Mouse (Mus musculus): ENCODE measurements around the gene Cds1. TPM values are rescaled to one million over a fixed set of nuclear protein-coding genes. Genes with fewer than 3 reads are reported as not detected.
"Not testable (repeated sequence)": the region's sequence is repeated elsewhere in the genome, so short reads cannot be mapped to it uniquely, and the experiment has no call there.

Cds1 gene
- polyA plus RNA-seq, 1 experiment from 2014 or later = 0.45 TPM

DNA sequence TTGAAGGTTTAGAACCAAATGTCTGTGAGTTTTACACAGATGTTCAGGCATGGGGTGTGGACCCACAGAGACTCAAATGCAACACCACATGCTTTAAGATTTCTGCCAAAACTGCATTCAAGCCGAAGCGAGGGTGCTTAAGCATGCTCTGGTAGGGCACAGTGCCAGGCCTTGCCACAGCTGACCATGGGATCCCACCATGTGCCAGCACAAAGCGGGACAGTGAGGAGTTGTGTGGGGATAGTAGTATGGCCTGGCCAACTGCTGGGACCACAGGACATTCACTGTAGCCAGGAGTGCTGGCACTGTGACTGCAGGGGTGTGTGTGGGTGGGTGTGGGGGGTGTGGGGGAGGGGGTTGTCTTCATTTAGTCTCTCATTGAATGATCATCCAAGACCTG lies 64.0 kb downstream of the Cds1 start:
- 0 out of 2 replicates have a peak, but pooled peaks cover 5% of the 10 kb centered on the region for H3K36me3 ChIP-seq (replicated peaks)
- no peaks in the 10 kb centered on the region for H3K9me3 ChIP-seq (replicated peaks)

DNA sequence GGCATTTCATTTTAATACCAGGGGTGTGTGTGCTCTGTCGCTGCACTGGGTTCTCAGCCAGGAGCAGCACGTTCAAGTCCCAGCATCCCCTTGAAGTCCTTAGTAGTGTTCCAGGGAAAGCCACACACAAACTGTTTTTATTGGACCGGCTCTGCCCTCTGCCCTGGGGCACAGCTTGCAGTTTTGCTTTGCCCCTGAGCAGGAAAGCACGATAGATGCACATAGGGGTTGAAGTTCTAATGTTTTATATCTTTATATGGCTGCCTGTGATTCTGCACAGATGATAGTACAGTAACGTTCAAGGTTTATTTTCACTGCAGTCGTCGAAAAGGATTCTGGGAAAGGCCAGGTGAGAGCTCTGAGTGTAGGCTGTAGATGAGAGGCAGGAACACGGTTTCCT lies 65.2 kb downstream of the Cds1 start:
- Histone ChIP-seq H3K4me3 (replicated peaks) (no peak overlapping the region), H3K9me3 (replicated peaks) (no peaks in the 10 kb centered on the region), H3K27me3 (peaks cover 16% of the 10 kb centered on the region; the same call in 1 of the 2 replicates), H3K4me2 (no peak overlapping the region), H3K9ac (no peak overlapping the region), H3K4me1 (replicated peaks) (peaks cover 11% of the 10 kb centered on the region; the same call in 1 of the 2 replicates), H3K36me3 (replicated peaks) (peaks cover 12% of the 10 kb centered on the region; the same call in 1 of the 2 replicates), H3K27ac (replicated peaks) (no peak overlapping the region)
- 65% methylated on average over 8 of the region's 8 CpGs for WGBS (ENCODE audit: insufficient replicate concordance)
- ATAC-seq (ENCODE audit: insufficient read depth) = no peak

More for the DNA sequence above, 64.0 kb downstream of the Cds1 start:
- Histone ChIP-seq H3K4me2 (no peak overlapping the region), H3K4me3 (replicated peaks) (no peak overlapping the region), H3K9ac (no peak overlapping the region), H3K27ac (replicated peaks) (no peak overlapping the region), H3K4me1 (replicated peaks) (peaks cover 11% of the 10 kb centered on the region; the same call in 1 of the 2 replicates), H3K27me3 (peaks cover 16% of the 10 kb centered on the region; the same call in 1 of the 2 replicates)
- ATAC-seq (ENCODE audit: insufficient read depth) = no peak
- 66% methylated on average over 3 of the region's 3 CpGs for WGBS (ENCODE audit: insufficient replicate concordance)

GRCm38 (mm10) chr5:101832042-101832441 lies 67.1 kb downstream of the Cds1 start:
- no peak for ATAC-seq (ENCODE audit: insufficient read depth)
- Histone ChIP-seq H3K9me3 (replicated peaks) (no peaks in the 10 kb centered on the region), H3K4me1 (replicated peaks) (peaks cover 1% of the 10 kb centered on the region; the same call in 1 of the 2 replicates), H3K9ac (no peak overlapping the region), H3K36me3 (replicated peaks) (peaks cover 28% of the 10 kb centered on the region; the same call in 1 of the 2 replicates), H3K27ac (replicated peaks) (no peak overlapping the region), H3K27me3 (peaks cover 7% of the 10 kb centered on the region; the same call in 1 of the 2 replicates), H3K4me2 (no peak overlapping the region), H3K4me3 (replicated peaks) (no peak overlapping the region)
- 76% methylated on average over 6 of the region's 6 CpGs for WGBS (ENCODE audit: insufficient replicate concordance)

DNA sequence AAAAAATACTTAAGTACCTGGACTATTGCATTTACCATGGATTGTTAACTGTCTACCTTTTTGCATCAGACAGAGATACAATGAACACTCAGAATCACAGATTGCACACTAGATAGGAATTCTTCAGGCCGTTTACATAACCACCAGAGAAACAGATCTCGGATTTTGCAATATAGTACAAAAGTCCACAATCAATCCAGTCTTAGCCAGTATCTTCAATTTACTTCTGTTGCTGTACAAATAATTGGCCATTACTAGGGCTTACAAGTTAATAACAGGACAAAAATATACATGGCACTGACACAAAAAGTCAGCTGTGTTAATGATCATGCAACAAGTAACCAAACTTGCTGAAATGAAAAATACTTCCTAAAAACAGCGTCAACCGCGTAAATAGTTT lies 68.1 kb downstream of the Cds1 start:
- Histone ChIP-seq H3K4me3 (replicated peaks) (no peak overlapping the region), H3K9me3 (replicated peaks) (no peaks in the 10 kb centered on the region), H3K4me1 (replicated peaks) (no peaks in the 10 kb centered on the region), H3K36me3 (replicated peaks) (peaks cover 35% of the 10 kb centered on the region; the same call in 1 of the 2 replicates), H3K4me2 (no peak overlapping the region), H3K9ac (no peak overlapping the region), H3K27ac (replicated peaks) (no peak overlapping the region), H3K27me3 (no peaks in the 10 kb centered on the region)
- ATAC-seq (ENCODE audit: insufficient read depth) = no peak
- 76% methylated on average over 5 of the region's 5 CpGs for WGBS (ENCODE audit: insufficient replicate concordance)

DNA sequence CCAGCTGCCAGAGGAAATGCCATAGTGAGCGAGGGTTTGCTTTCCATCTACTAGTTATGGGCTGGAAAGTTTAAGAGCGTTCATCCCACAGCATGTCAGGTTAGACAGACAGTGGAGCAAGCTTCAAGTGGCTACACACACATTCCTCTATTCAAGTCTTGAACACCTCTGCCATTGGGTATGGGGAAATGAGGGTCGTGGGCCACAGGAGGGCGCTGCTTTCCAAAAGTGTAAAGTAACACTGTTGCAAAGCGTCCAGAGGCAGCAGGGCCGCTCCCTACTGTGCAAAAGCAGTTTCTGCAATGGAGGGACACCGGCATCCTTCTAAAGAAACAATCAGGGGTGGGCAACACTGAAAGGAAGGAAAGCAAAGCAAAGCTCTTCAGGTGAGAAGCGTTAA lies 68.9 kb downstream of the Cds1 start:
- H3K4me1 ChIP-seq (replicated peaks) = no peaks in the 10 kb centered on the region
- 73% methylated on average over 8 of the region's 8 CpGs for WGBS (ENCODE audit: insufficient replicate concordance)
- H3K36me3 ChIP-seq (replicated peaks) = peaks cover 37% of the 10 kb centered on the region; the same call in 1 of the 2 replicates
- H3K27me3 ChIP-seq = no peaks in the 10 kb centered on the region
- H3K4me2 ChIP-seq = no peak overlapping the region
- H3K9me3 ChIP-seq (replicated peaks) = no peaks in the 10 kb centered on the region
- H3K9ac ChIP-seq = no peak overlapping the region
- no peak overlapping the region for H3K4me3 ChIP-seq (replicated peaks)
- ATAC-seq (ENCODE audit: insufficient read depth) = no peak
- no peak overlapping the region for H3K27ac ChIP-seq (replicated peaks)

GRCm38 (mm10) chr5:101836221-101836620 lies 71.3 kb downstream of the Cds1 start:
- peaks cover 51% of the 10 kb centered on the region for H3K36me3 ChIP-seq (replicated peaks)
- no peaks in the 10 kb centered on the region for H3K9me3 ChIP-seq (replicated peaks)
- no peak overlapping the region for H3K9ac ChIP-seq
- no peaks in the 10 kb centered on the region for H3K4me1 ChIP-seq (replicated peaks)
- no peak overlapping the region for H3K4me2 ChIP-seq
- no peaks in the 10 kb centered on the region for H3K27me3 ChIP-seq
- WGBS (ENCODE audit: insufficient replicate concordance) = 84% methylated on average over 11 of the region's 11 CpGs
- no peak for ATAC-seq (ENCODE audit: insufficient read depth)
- no peak overlapping the region for H3K4me3 ChIP-seq (replicated peaks)
- H3K27ac ChIP-seq (replicated peaks) = no peak overlapping the region

GRCm38 (mm10) chr5:101837605-101838004 lies 72.7 kb downstream of the Cds1 start:
- H3K27ac ChIP-seq (replicated peaks); H3K4me3 ChIP-seq (replicated peaks); H3K9me3 ChIP-seq (replicated peaks); H3K27me3 ChIP-seq; H3K4me2 ChIP-seq; H3K9ac ChIP-seq; ATAC-seq (ENCODE audit: insufficient read depth); H3K4me1 ChIP-seq (replicated peaks): not testable (repeated sequence)
- peaks cover 65% of the 10 kb centered on the region for H3K36me3 ChIP-seq (replicated peaks)
- WGBS (ENCODE audit: insufficient replicate concordance) = 79% methylated on average over 2 of the region's 2 CpGs

DNA sequence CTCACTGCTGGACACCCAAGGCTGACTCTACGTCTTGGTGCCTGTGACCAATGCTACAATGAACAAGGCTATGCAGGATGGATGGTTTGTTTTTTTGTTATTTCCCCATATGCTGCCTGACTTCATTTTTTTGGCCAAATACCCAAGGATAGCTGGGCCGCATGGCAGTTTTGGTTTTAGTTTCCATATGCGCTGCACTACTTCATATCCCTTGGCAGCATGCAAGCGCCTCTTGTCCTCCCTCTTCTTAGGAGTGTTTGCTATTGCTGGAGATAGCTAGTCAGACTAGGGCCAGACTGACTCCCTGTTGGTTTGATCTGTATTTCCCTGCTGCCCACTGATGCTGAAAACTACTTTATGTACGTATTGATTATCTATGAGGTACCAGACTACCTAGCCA lies 75.5 kb downstream of the Cds1 start:
- Histone ChIP-seq H3K9me3 (replicated peaks) (no peaks in the 10 kb centered on the region), H3K27me3 (no peaks in the 10 kb centered on the region), H3K27ac (replicated peaks) (no peak overlapping the region), H3K4me3 (replicated peaks) (no peak overlapping the region), H3K9ac (no peak overlapping the region), H3K4me1 (replicated peaks) (no peaks in the 10 kb centered on the region), H3K36me3 (replicated peaks) (peaks cover 78% of the 10 kb centered on the region), H3K4me2 (no peak overlapping the region)
- ATAC-seq (ENCODE audit: insufficient read depth) = no peak
- 90% methylated on average over 5 of the region's 5 CpGs for WGBS (ENCODE audit: insufficient replicate concordance)

GRCm38 (mm10) chr5:101845011-101845410 lies 80.1 kb downstream of the Cds1 start:
- H3K4me2 ChIP-seq = no peak overlapping the region
- H3K36me3 ChIP-seq (replicated peaks) = peaks cover 95% of the 10 kb centered on the region
- H3K9me3 ChIP-seq (replicated peaks) = no peaks in the 10 kb centered on the region
- ATAC-seq (ENCODE audit: insufficient read depth) = no peak
- no peaks in the 10 kb centered on the region for H3K27me3 ChIP-seq
- H3K27ac ChIP-seq (replicated peaks) = no peak overlapping the region
- H3K4me1 ChIP-seq (replicated peaks) = peaks cover 11% of the 10 kb centered on the region
- no peak overlapping the region for H3K4me3 ChIP-seq (replicated peaks)
- H3K9ac ChIP-seq = no peak overlapping the region
- WGBS (ENCODE audit: insufficient replicate concordance) = 88% methylated on average over 14 of the region's 14 CpGs

DNA sequence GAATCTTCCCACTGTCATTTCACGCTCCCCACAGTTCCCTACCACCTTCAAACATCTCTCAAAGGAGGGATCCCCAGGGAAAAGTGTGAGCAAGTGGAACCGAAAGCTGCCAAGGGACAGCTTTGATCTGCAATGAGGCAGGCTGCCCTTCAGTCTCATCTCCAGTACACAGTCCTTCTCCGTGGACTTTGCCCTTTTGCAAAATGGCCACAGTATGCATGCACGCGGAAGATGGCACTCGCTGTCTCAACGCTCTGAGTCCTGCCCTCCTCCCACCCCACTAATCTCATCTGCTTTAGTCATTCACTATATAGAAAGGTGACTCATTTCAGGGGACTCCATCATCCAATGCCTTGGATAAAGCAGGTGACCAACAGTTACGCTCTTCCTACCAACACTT lies 81.0 kb downstream of the Cds1 start:
- no peaks in the 10 kb centered on the region for H3K27me3 ChIP-seq
- no peak overlapping the region for H3K4me2 ChIP-seq
- H3K27ac ChIP-seq (replicated peaks) = no peak overlapping the region
- no peak overlapping the region for H3K4me3 ChIP-seq (replicated peaks)
- peaks cover 93% of the 10 kb centered on the region for H3K36me3 ChIP-seq (replicated peaks)
- H3K9me3 ChIP-seq (replicated peaks) = no peaks in the 10 kb centered on the region
- H3K9ac ChIP-seq = no peak overlapping the region
- no peak for ATAC-seq (ENCODE audit: insufficient read depth)
- WGBS (ENCODE audit: insufficient replicate concordance) = 88% methylated on average over 8 of the region's 8 CpGs
- H3K4me1 ChIP-seq (replicated peaks) = peaks cover 11% of the 10 kb centered on the region

- H3K9ac ChIP-seq = no peak overlapping the region
- 72% methylated on average over 7 of the region's 7 CpGs for WGBS (ENCODE audit: insufficient replicate concordance)
- H3K4me1 ChIP-seq (replicated peaks) = peaks cover 11% of the 10 kb centered on the region
- H3K27ac ChIP-seq (replicated peaks) = no peak overlapping the region
- no peak for ATAC-seq (ENCODE audit: insufficient read depth)
- H3K4me2 ChIP-seq = no peak overlapping the region
- H3K36me3 ChIP-seq (replicated peaks) = peaks cover 93% of the 10 kb centered on the region
- H3K27me3 ChIP-seq = no peaks in the 10 kb centered on the region
- no peak overlapping the region for H3K4me3 ChIP-seq (replicated peaks)
- H3K9me3 ChIP-seq (replicated peaks) = no peaks in the 10 kb centered on the region
These were observed 82.4 kb downstream of the Cds1 start for GRCm38 (mm10) chr5:101847323-101847722.

- Histone ChIP-seq H3K4me2 (no peak overlapping the region), H3K36me3 (replicated peaks) (peaks cover 93% of the 10 kb centered on the region), H3K4me1 (replicated peaks) (peaks cover 11% of the 10 kb centered on the region), H3K9ac (no peak overlapping the region), H3K9me3 (replicated peaks) (no peaks in the 10 kb centered on the region), H3K27me3 (no peaks in the 10 kb centered on the region), H3K4me3 (replicated peaks) (no peak overlapping the region), H3K27ac (replicated peaks) (no peak overlapping the region)
- ATAC-seq (ENCODE audit: insufficient read depth) = no peak; the same call in 1 of the 2 replicates
- WGBS (ENCODE audit: insufficient replicate concordance) = 40% methylated on average over 4 of the region's 4 CpGs
These were observed 82.8 kb downstream of the Cds1 start for GRCm38 (mm10) chr5:101847762-101848161.
